ENCODE assay signal across 25 mouse cellular contexts in genomic region chr6:72130056-72130455, GRCm38 (mm10).
"Had no signal": no experiment of that assay in that cellular context is flagged by ENCODE, and none has a peak within 500 bp of the region (broad histone marks: within the 10 kb centered on the region; RNA-seq: fewer than 3 reads in every experiment).

No protein-coding gene starts in this region.

- H3K4me1 ChIP-seq: embryonic facial prominence, embryonic 12.5 days; embryonic facial prominence, embryonic 15.5 days; forebrain, embryonic 10.5 days; forebrain, embryonic 12.5 days; forebrain, embryonic 13.5 days; forebrain, embryonic 15.5 days had no signal

- H3K27ac ChIP-seq: embryonic facial prominence, embryonic 10.5 days; embryonic facial prominence, embryonic 12.5 days; embryonic facial prominence, embryonic 13.5 days; embryonic facial prominence, embryonic 15.5 days; forebrain, embryonic 10.5 days; forebrain, embryonic 12.5 days; forebrain, embryonic 13.5 days; forebrain, embryonic 15.5 days; gastrocnemius, adult 2 months; heart, adult 2 months had no signal

- H3K27me3 ChIP-seq: embryonic facial prominence, embryonic 12.5 days; embryonic facial prominence, embryonic 13.5 days; embryonic facial prominence, embryonic 15.5 days; forebrain, embryonic 12.5 days; forebrain, embryonic 13.5 days; forebrain, embryonic 15.5 days had no signal

- H3K4me3 ChIP-seq: embryonic facial prominence, embryonic 10.5 days; embryonic facial prominence, embryonic 12.5 days; embryonic facial prominence, embryonic 13.5 days; embryonic facial prominence, embryonic 15.5 days; erythroblast, embryonic 14.5 days; forebrain, embryonic 10.5 days; forebrain, embryonic 12.5 days; forebrain, embryonic 13.5 days; forebrain, embryonic 15.5 days; gastrocnemius, adult 2 months; heart, adult 2 months had no signal

- H3K4me2 ChIP-seq: embryonic facial prominence, embryonic 12.5 days; embryonic facial prominence, embryonic 13.5 days; embryonic facial prominence, embryonic 15.5 days; forebrain, embryonic 12.5 days; forebrain, embryonic 13.5 days; forebrain, embryonic 15.5 days had no signal

- H3K9me3 ChIP-seq: embryonic facial prominence, embryonic 10.5 days; embryonic facial prominence, embryonic 12.5 days; embryonic facial prominence, embryonic 13.5 days; embryonic facial prominence, embryonic 15.5 days; forebrain, embryonic 10.5 days; forebrain, embryonic 12.5 days; forebrain, embryonic 13.5 days; forebrain, embryonic 15.5 days had no signal

- H3K9ac ChIP-seq: embryonic facial prominence, embryonic 12.5 days; embryonic facial prominence, embryonic 13.5 days; embryonic facial prominence, embryonic 15.5 days; forebrain, embryonic 12.5 days; forebrain, embryonic 13.5 days; forebrain, embryonic 15.5 days; forebrain, postnatal 0 days had no signal

- DNase-seq: cerebellum, adult 8-10 months; cerebellum, adult 9-10 months; cerebellum, adult 9-11 months; cerebellum, postnatal 10 days; cerebellum, postnatal 14 days; cerebellum, postnatal 25 days; cerebellum, postnatal 36 days; embryo, embryonic 11 days; forebrain, postnatal 0 days; gastrocnemius, adult 2 months; gastrocnemius, postnatal 10 days; gastrocnemius, postnatal 14 days; gastrocnemius, postnatal 25 days; heart, adult 11 months; heart, adult 18-20 months; heart, adult 2 months had no signal
